Mouse (Mus musculus) erythroblast, embryonic 14.5 days (primary cell): ENCODE results near the gene Pitpnm1.

Source experiments
- GATA1 ChIP-seq: IDR thresholded peaks from 2 replicates; pipeline ENCODE4 v1.6.1; 2012; ENCODE audit warnings: low read length, inconsistent platforms, mixed read lengths
- TAL1 ChIP-seq: IDR thresholded peaks from 3 replicates; pipeline ENCODE4 v1.6.1; 2012; ENCODE audit warnings: low read length, inconsistent platforms, mixed read lengths

DNA sequence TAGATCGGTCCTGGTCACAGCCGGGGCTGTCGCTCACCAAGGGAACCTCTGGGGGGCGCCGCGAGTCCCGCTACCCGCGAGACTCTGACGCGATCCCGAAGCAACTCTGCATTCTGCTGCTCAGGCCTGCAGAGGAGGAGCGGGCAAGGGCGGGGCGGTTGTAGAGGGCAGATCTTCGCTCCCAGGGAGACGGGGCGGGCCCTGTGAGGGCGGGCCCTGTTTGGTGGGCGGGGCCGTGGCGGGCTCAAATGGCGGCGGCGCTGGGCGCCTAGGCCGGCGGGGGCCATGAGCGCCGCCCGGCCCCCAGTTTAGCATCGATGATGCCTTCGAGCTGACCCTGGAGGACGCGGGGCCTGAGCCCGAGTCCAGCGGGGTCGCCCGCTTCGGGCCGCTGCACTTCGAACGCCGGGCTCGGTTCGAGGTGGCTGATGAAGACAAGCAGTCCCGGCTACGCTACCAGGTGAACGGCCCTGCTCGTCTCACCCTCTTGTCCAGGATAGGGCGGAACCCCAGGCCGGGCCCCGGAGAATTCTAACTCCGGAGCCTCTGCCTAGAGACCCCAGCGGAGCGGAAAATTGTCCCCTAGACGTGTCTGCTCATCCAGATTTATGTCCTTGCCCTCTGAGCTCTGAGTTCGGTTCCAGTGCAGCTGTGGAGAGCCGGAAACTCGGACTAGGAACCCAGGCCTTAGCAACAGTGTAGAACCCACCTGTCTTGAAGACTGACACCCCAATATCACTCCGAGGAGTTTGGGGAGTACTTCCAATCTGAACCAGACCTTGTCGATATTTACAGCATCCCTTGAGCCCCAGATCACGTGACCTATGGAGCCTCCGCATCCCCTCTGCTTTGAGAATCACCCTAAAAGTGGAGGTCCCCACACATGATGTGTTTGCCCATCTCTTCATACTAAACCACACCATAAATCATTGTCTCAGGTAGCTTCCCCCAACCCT lies 26.2 kb downstream of the Pitpnm1 start, which contains the start of gene Aip:
- TF ChIP-seq GATA1 (no peak), TAL1 (no peak)
